Mouse (Mus musculus) cerebellum, adult 2 months (tissue): ENCODE data around the gene Sorcs2. TPM values are rescaled to one million over a fixed set of nuclear protein-coding genes. Genes with fewer than 3 reads are reported as not detected.
A peak's percentile ranks its signal among the peaks of the same experiment; 100 is the strongest.

ENCODE experiments used
- DNase-seq, 2 experiments: peaks; one replicate each; pipeline ENCODE4 v3.0.0; 2021
- H3K27ac ChIP-seq: fragments of 200-500 bp; 2 replicates; pipeline ENCODE4 v1.5.1; 2012; ENCODE audit warnings: low read length, control low read depth, inconsistent platforms; ENCODE audit not compliant: insufficient read depth
- H3K27me3 ChIP-seq: fragments of 200-500 bp; 2 replicates; pipeline ENCODE4 v1.6.1; 2012; ENCODE audit warnings: inconsistent platforms, mild to moderate bottlenecking, low read length, moderate library complexity; ENCODE audit not compliant: control insufficient read depth, insufficient read depth
- H3K4me1 ChIP-seq: fragments of 200-500 bp; 2 replicates; pipeline ENCODE4 v1.6.1; 2011; ENCODE audit warnings: low read length; ENCODE audit not compliant: control insufficient read depth, insufficient read depth
- H3K4me3 ChIP-seq: fragments of 200-500 bp; replicated peaks from 2 replicates; pipeline ENCODE3; 2011; ENCODE audit warnings: mild to moderate bottlenecking, low read depth, low read length, control low read depth; ENCODE audit not compliant: insufficient read depth
- CTCF ChIP-seq: fragments of 200-500 bp; IDR thresholded peaks from 2 replicates; pipeline ENCODE4 v1.5.1; 2011; ENCODE audit warnings: low read depth, mild to moderate bottlenecking, control low read depth, low read length, moderate library complexity, borderline replicate concordance; ENCODE audit not compliant: insufficient read depth
- POLR2A ChIP-seq: fragments of 200-500 bp; IDR thresholded peaks from 2 replicates; pipeline ENCODE4 v1.6.1; 2011; ENCODE audit warnings: low read length, control low read depth, borderline replicate concordance; ENCODE audit not compliant: insufficient read depth
- WGBS: fragments of 180-500 bp; shearing (Covaris S2); methylation state at CpG from one replicate; pipeline ENCODE4 v1.1.7; 2018; 5-methylcytosine and 5-hydroxymethylcytosine counted together
- polyA plus RNA-seq: library from polyadenylated mRNA; depleted of rRNA; stranded (reverse); fragments of >200 nt; gene quantifications from 2 replicates; pipeline ENCODE4 v1.2.3, GENCODE M21; 2012

Gene Sorcs2
- polyA plus RNA-seq, 1 experiment, result 8.7 TPM

GRCm38 (mm10) chr5:36003797-36004196 is 394.1 kb downstream of the Sorcs2 start:
- Histone ChIP-seq H3K4me1 (peaks cover 9% of the 10 kb centered on the region; the same call in 1 of the 2 replicates), H3K27ac (no peak overlapping the region)
- WGBS, result 89% methylated on average over 10 of the region's 10 CpGs

GRCm38 (mm10) chr5:35989986-35990735 is 407.8 kb downstream of the Sorcs2 start:
- peak; percentile 55 to 78 for DNase-seq
- TF ChIP-seq POLR2A (no peak), CTCF (no peak)
- 16% methylated on average over 11 of the region's 11 CpGs for WGBS
- H3K27me3 ChIP-seq, result no peaks in the 10 kb centered on the region; the same call in 1 of the 2 replicates
- H3K4me1 ChIP-seq, result peaks cover 12% of the 10 kb centered on the region
- no peak overlapping the region for H3K4me3 ChIP-seq
- H3K27ac ChIP-seq, result no peak overlapping the region

More at GRCm38 (mm10) chr5:36003797-36004196, 394.1 kb downstream of the Sorcs2 start:
- DNase-seq, result no peak
- Histone ChIP-seq H3K27me3 (no peaks in the 10 kb centered on the region), H3K4me3 (no peak overlapping the region)
- TF ChIP-seq POLR2A (no peak), CTCF (no peak)

GRCm38 (mm10) chr5:35989506-35989905 is 408.4 kb downstream of the Sorcs2 start:
- DNase-seq, result no peak

GRCm38 (mm10) chr5:35988085-35988484 is 409.9 kb downstream of the Sorcs2 start:
- TF ChIP-seq POLR2A (no peak), CTCF (no peak)
- H3K4me1 ChIP-seq, result peaks cover 12% of the 10 kb centered on the region
- H3K27ac ChIP-seq, result no peak overlapping the region
- WGBS, result 96% methylated on average over 8 of the region's 8 CpGs
- no peak overlapping the region for H3K4me3 ChIP-seq
- DNase-seq, result no peak
- no peaks in the 10 kb centered on the region for H3K27me3 ChIP-seq

More at GRCm38 (mm10) chr5:35989506-35989905, 408.4 kb downstream of the Sorcs2 start:
- Histone ChIP-seq H3K27ac (no peak overlapping the region), H3K27me3 (no peaks in the 10 kb centered on the region; the same call in 1 of the 2 replicates), H3K4me1 (peaks cover 12% of the 10 kb centered on the region), H3K4me3 (no peak overlapping the region)
- TF ChIP-seq POLR2A (no peak), CTCF (no peak)
- 90% methylated on average over 6 of the region's 6 CpGs for WGBS

- H3K4me3 ChIP-seq, result no peak overlapping the region
- DNase-seq, result no peak
- TF ChIP-seq CTCF (no peak), POLR2A (no peak)
- WGBS, result 96% methylated on average over 8 of the region's 8 CpGs
- no peak overlapping the region for H3K27ac ChIP-seq
- peaks cover 9% of the 10 kb centered on the region for H3K4me1 ChIP-seq
- no peaks in the 10 kb centered on the region for H3K27me3 ChIP-seq
Observed at GRCm38 (mm10) chr5:35985611-35986010, 412.3 kb downstream of the Sorcs2 start.

- H3K4me1 ChIP-seq, result no peaks in the 10 kb centered on the region
- peak; percentile 45 to 77 for DNase-seq
- no peak overlapping the region for H3K27ac ChIP-seq
- no peaks in the 10 kb centered on the region for H3K27me3 ChIP-seq
- no peak overlapping the region for H3K4me3 ChIP-seq
- WGBS, result 47% methylated on average over 4 of the region's 4 CpGs
- TF ChIP-seq CTCF, result peak; percentile 96
- TF ChIP-seq POLR2A, result no peak
Observed at GRCm38 (mm10) chr5:35981976-35982375, 416.0 kb downstream of the Sorcs2 start.

GRCm38 (mm10) chr5:35981341-35981740 is 416.6 kb downstream of the Sorcs2 start:
- H3K27ac ChIP-seq, result no peak overlapping the region
- TF ChIP-seq CTCF (no peak), POLR2A (no peak)
- no peak for DNase-seq
- H3K4me3 ChIP-seq, result no peak overlapping the region
- WGBS, result 54% methylated on average over 5 of the region's 5 CpGs
- H3K4me1 ChIP-seq, result no peaks in the 10 kb centered on the region
- H3K27me3 ChIP-seq, result no peaks in the 10 kb centered on the region

GRCm38 (mm10) chr5:35980542-35980941 is 417.4 kb downstream of the Sorcs2 start:
- WGBS, result 93% methylated on average over 5 of the region's 5 CpGs
- no peaks in the 10 kb centered on the region for H3K4me1 ChIP-seq
- H3K4me3 ChIP-seq, result no peak overlapping the region
- H3K27ac ChIP-seq, result no peak overlapping the region
- TF ChIP-seq POLR2A (no peak), CTCF (no peak)
- no peaks in the 10 kb centered on the region for H3K27me3 ChIP-seq
- no peak for DNase-seq
